Mouse (Mus musculus): Measurements from ENCODE around the gene Olfr560.

Gene Olfr560

DNA sequence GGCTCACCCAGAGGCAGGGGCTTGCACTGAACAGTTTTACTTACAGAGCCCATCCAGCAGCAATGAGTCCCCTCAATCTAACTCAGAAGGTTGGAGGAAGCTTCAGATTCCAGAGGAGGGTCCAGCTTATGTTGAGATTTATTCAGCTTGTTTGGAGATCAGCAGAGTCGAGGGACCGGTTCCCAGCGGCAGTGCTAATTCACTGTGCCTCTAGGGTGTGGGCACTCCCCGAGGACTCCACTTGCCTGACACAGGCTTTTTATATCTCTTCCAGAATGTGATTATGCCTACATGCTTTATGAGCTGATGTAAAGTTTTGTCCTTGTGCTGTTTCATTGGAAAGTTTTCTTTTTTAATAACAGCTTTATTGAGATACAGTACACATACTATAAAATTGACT is at the start of gene Olfr560, which contains the start of gene Olfr78:
Gene Olfr560 (minus strand): TSS at position 101 of the 400 bp plus-strand sequence.
Gene Olfr78 (minus strand): TSS at position 206 of the 400 bp plus-strand sequence.
- Histone ChIP-seq H3K36me3 (ENCODE audit: insufficient read depth, low read length) (no peaks in the 10 kb centered on the region), H3K4me1 (replicated peaks; ENCODE audit: low read depth, low read length) (no peaks in the 10 kb centered on the region), H3K4me3 (replicated peaks; ENCODE audit: low read length) (no peak within 1 kb of the TSS), H3K27me3 (ENCODE audit: insufficient read depth, low read length) (no peaks in the 10 kb centered on the region), H3K9me3 (ENCODE audit: low read length) (no peaks in the 10 kb centered on the region)
- TF ChIP-seq NANOG (IDR thresholded peaks at IDR 0.05; ENCODE audit: borderline replicate concordance, low read length) (no peak), CTCF (conservative IDR thresholded peaks at IDR 0.05; ENCODE audit: low read length) (no peak), POU5F1 (IDR thresholded peaks at IDR 0.05; ENCODE audit: borderline replicate concordance, low read length) (no peak)

DNA sequence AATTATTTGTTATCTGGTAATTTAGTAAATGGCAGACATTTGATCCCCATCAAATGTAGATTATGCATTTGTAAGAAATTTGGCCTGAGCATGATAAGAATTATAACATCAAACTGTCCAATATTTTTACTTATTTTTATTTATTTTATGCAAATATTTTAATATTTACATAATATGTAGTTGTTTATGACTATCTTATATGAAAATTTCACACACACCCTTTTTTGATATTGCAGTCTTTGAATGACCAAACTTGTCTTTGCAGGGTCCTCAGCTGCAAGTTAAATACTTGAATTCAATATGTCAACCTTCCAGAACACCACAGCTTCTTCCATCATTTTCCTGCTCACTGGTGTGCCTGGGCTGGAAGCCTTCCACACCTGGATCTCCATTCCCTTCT is 44.0 kb upstream of the Olfr560 start, which contains the start of gene Olfr564:
Gene Olfr564 (plus strand): TSS at position 301 of the 400 bp plus-strand sequence.
- TF ChIP-seq CTCF (conservative IDR thresholded peaks at IDR 0.05; ENCODE audit: low read length) (no peak), NANOG (IDR thresholded peaks at IDR 0.05; ENCODE audit: borderline replicate concordance, low read length) (no peak)

DNA sequence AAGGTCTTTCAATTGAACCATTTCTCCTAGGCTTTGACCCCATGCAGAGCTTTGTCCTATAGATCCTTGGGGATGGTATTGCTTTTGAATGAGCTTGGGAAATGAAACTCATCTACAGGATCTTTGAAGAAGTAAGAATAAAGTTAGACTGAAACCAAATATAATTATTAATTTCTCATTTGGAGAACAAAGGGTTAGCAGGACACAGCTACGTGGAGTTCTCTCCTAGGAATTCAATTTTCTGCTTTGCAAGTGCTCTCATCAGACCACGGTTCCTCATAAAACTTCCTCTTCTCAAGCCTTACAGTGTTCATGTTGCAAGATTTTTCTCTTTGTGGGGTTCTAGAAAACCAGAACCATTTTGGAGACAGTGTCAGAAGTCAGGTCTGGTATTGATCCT is 11.8 kb upstream of the Olfr560 start, which contains the start of gene Olfr561:
Gene Olfr561 (plus strand): TSS at position 301 of the 400 bp plus-strand sequence.
- no peaks in the 10 kb centered on the region for H3K36me3 ChIP-seq (ENCODE audit: insufficient read depth, low read length)
- H3K9me3 ChIP-seq (ENCODE audit: low read length), result no peaks in the 10 kb centered on the region
- TF ChIP-seq POU5F1 (IDR thresholded peaks at IDR 0.05; ENCODE audit: borderline replicate concordance, low read length) (no peak), NANOG (IDR thresholded peaks at IDR 0.05; ENCODE audit: borderline replicate concordance, low read length) (no peak), CTCF (conservative IDR thresholded peaks at IDR 0.05; ENCODE audit: low read length) (no peak)
- no peaks in the 10 kb centered on the region for H3K27me3 ChIP-seq (ENCODE audit: insufficient read depth, low read length)
- H3K4me1 ChIP-seq (replicated peaks; ENCODE audit: low read depth, low read length), result no peaks in the 10 kb centered on the region
- H3K4me3 ChIP-seq (replicated peaks; ENCODE audit: low read length), result no peak within 1 kb of the TSS

More for the DNA sequence above, 44.0 kb upstream of the Olfr560 start, which contains the start of gene Olfr564:
- H3K9me3 ChIP-seq (ENCODE audit: low read length), result no peaks in the 10 kb centered on the region
- no peaks in the 10 kb centered on the region for H3K27me3 ChIP-seq (ENCODE audit: insufficient read depth, low read length)
- no peaks in the 10 kb centered on the region for H3K4me1 ChIP-seq (replicated peaks; ENCODE audit: low read depth, low read length)
- H3K36me3 ChIP-seq (ENCODE audit: insufficient read depth, low read length), result no peaks in the 10 kb centered on the region
- H3K4me3 ChIP-seq (replicated peaks; ENCODE audit: low read length), result no peak within 1 kb of the TSS

DNA sequence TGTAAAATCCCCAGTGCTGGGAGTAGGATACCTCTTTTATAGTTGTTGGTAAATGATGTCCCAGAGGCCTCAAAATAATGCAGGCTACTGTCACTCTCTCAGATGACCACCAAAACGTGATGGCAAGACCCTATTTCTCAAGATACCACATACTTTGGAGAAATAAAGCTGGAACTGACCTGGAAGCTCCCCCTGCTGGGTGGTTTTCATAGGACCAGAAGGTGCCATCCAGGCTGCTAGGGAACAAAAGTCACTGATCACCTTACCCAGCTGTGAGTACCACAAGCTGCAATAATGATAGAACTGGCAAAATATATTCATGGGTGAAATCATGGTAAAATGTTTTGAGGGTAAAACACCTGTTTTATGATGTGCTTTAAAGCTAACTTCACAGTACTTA is 7.1 kb downstream of the Olfr560 start:
- no peaks in the 10 kb centered on the region for H3K36me3 ChIP-seq (ENCODE audit: insufficient read depth, low read length)
- no peak for TF ChIP-seq POU5F1 (IDR thresholded peaks at IDR 0.05; ENCODE audit: borderline replicate concordance, low read length)
- 0 out of 2 replicates have a peak, but pooled peaks have one; percentile 4 for TF ChIP-seq CTCF (conservative IDR thresholded peaks at IDR 0.05; ENCODE audit: low read length)
- no peaks in the 10 kb centered on the region for H3K4me1 ChIP-seq (replicated peaks; ENCODE audit: low read depth, low read length)
- H3K27me3 ChIP-seq (ENCODE audit: insufficient read depth, low read length), result no peaks in the 10 kb centered on the region
- H3K4me3 ChIP-seq (replicated peaks; ENCODE audit: low read length), result no peak overlapping the region
- H3K9me3 ChIP-seq (ENCODE audit: low read length), result no peaks in the 10 kb centered on the region

DNA sequence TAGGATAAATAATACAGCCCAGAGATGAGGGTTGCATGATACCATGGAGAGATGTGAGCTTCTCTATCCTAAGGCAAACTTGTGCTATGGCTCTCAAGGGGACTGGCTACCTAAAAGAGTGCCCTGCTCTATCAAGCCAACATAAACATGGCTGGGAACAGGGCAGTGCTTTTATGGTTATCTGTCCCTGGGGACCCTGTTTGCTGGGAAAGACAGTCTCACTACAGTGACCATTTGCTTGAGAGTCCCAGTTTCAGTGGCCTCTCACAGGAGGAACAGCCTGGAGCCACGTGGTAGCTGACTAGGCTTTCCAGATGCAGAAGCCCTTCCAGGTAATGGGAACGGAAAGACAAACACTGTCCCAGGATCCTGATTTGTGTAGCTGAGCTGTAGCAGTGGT is 21.5 kb downstream of the Olfr560 start:
- Histone ChIP-seq H3K4me1 (replicated peaks; ENCODE audit: low read depth, low read length) (no peaks in the 10 kb centered on the region), H3K4me3 (replicated peaks; ENCODE audit: low read length) (no peak overlapping the region), H3K9me3 (ENCODE audit: low read length) (peaks cover 10% of the 10 kb centered on the region), H3K27me3 (ENCODE audit: insufficient read depth, low read length) (no peaks in the 10 kb centered on the region), H3K36me3 (ENCODE audit: insufficient read depth, low read length) (no peaks in the 10 kb centered on the region)
- no peak for TF ChIP-seq NANOG (IDR thresholded peaks at IDR 0.05; ENCODE audit: borderline replicate concordance, low read length)
- no peak for TF ChIP-seq POU5F1 (IDR thresholded peaks at IDR 0.05; ENCODE audit: borderline replicate concordance, low read length)
- TF ChIP-seq CTCF (conservative IDR thresholded peaks at IDR 0.05; ENCODE audit: low read length), result no peak

DNA sequence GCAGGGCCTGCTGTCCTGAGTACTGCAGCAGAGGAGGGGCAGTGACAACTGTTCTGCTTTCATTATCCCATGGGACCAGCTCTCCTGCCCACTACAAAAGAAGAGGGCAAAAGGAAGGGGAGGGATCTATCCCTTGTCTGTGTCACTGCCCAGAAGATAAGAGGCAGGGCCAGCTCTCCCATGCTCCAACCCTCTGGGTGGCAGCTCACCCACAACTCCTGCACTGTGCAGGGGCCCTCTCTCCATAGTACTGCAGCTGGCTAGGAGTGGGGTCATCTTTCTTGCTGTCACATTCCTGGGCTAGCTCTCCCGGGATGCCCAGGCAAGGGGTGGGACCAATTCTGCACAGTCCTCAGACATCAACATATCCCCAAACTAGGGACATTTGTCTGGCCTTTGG is 25.4 kb downstream of the Olfr560 start:
- no peak overlapping the region for H3K4me3 ChIP-seq (replicated peaks; ENCODE audit: low read length)
- TF ChIP-seq NANOG (IDR thresholded peaks at IDR 0.05; ENCODE audit: borderline replicate concordance, low read length) (no peak), POU5F1 (IDR thresholded peaks at IDR 0.05; ENCODE audit: borderline replicate concordance, low read length) (no peak), CTCF (conservative IDR thresholded peaks at IDR 0.05; ENCODE audit: low read length) (no peak)

DNA sequence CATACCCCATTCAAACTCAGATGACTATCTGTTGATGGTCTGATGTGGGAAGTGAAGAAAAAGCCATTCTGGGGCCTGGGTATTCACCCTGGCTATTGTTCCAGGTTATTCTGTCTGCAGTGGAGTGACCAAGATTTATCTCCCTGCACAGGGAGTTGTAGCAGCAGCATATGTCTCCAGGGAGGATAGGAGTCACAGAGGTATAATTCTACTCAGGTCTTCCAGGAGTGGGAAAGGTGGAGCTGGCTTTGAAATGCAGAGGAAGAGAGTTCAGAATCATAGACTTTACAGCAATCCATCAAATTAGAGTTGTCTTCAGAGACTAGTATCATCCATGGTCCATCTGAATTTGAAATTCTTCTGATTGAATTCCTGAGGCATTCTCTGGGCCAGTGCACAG is 31.8 kb downstream of the Olfr560 start, which contains the start of gene Olfr559:
Gene Olfr559 (minus strand): TSS at position 101 of the 400 bp plus-strand sequence.
- no peaks in the 10 kb centered on the region for H3K4me1 ChIP-seq (replicated peaks; ENCODE audit: low read depth, low read length)
- H3K9me3 ChIP-seq (ENCODE audit: low read length), result no peaks in the 10 kb centered on the region
- no peaks in the 10 kb centered on the region for H3K27me3 ChIP-seq (ENCODE audit: insufficient read depth, low read length)
- no peaks in the 10 kb centered on the region for H3K36me3 ChIP-seq (ENCODE audit: insufficient read depth, low read length)
- no peak within 1 kb of the TSS for H3K4me3 ChIP-seq (replicated peaks; ENCODE audit: low read length)
- TF ChIP-seq POU5F1 (IDR thresholded peaks at IDR 0.05; ENCODE audit: borderline replicate concordance, low read length), result no peak
- TF ChIP-seq NANOG (IDR thresholded peaks at IDR 0.05; ENCODE audit: borderline replicate concordance, low read length), result no peak
- TF ChIP-seq CTCF (conservative IDR thresholded peaks at IDR 0.05; ENCODE audit: low read length), result no peak

More for the DNA sequence above, 25.4 kb downstream of the Olfr560 start:
- no peaks in the 10 kb centered on the region for H3K4me1 ChIP-seq (replicated peaks; ENCODE audit: low read depth, low read length)
- H3K36me3 ChIP-seq (ENCODE audit: insufficient read depth, low read length), result no peaks in the 10 kb centered on the region
- no peaks in the 10 kb centered on the region for H3K27me3 ChIP-seq (ENCODE audit: insufficient read depth, low read length)
- H3K9me3 ChIP-seq (ENCODE audit: low read length), result peaks cover 10% of the 10 kb centered on the region

DNA sequence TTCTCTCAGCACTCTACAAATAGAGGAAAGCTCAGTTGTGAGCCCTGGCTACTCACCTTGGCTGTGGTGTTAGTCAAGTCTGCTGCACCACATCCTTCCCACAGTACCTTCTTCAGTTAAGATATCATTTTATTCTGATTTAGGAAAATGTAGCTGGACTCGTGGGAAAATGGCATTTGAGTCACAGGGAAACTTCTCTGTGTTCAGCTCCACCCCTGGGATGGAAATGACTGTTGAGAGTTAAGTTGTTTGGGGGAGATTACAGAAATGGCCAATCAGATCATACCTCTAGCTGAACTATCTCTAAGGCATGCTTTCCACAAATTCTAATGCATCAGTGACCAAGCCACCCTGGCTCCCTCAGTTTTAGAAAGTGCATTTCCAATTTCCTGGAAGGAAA is 40.2 kb downstream of the Olfr560 start, which contains the start of gene Olfr33:
Gene Olfr33 (minus strand): TSS at position 101 of the 400 bp plus-strand sequence.
- Histone ChIP-seq H3K36me3 (ENCODE audit: insufficient read depth, low read length) (no peaks in the 10 kb centered on the region), H3K9me3 (ENCODE audit: low read length) (no peaks in the 10 kb centered on the region), H3K4me1 (replicated peaks; ENCODE audit: low read depth, low read length) (no peaks in the 10 kb centered on the region), H3K27me3 (ENCODE audit: insufficient read depth, low read length) (no peaks in the 10 kb centered on the region), H3K4me3 (replicated peaks; ENCODE audit: low read length) (no peak within 1 kb of the TSS)
- TF ChIP-seq NANOG (IDR thresholded peaks at IDR 0.05; ENCODE audit: borderline replicate concordance, low read length) (no peak), POU5F1 (IDR thresholded peaks at IDR 0.05; ENCODE audit: borderline replicate concordance, low read length) (no peak), CTCF (conservative IDR thresholded peaks at IDR 0.05; ENCODE audit: low read length) (no peak)

DNA sequence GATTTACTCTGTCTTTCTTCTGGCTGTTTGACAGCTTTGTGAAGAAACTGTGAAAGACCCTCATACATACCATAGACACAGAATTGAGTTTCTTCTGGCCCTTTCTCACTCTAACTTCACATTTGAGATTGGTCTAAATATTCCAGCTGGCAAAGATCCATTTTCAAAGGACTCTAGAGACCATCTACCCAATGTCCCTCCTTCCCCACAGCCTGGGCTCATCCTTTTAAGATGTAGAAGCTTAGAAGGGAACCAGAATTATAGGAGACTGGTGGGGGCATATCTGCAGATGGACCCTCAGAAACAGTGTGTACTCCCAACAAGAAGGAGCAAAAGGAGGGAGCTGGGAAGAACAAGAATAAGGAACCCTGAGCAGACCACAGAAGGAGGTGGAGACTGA is 57.3 kb downstream of the Olfr560 start, which contains the start of gene Olfr558:
Gene Olfr558 (plus strand): TSS at position 301 of the 400 bp plus-strand sequence.
- Histone ChIP-seq H3K27me3 (ENCODE audit: insufficient read depth, low read length) (no peaks in the 10 kb centered on the region), H3K9me3 (ENCODE audit: low read length) (no peaks in the 10 kb centered on the region), H3K36me3 (ENCODE audit: insufficient read depth, low read length) (no peaks in the 10 kb centered on the region), H3K4me1 (replicated peaks; ENCODE audit: low read depth, low read length) (no peaks in the 10 kb centered on the region), H3K4me3 (replicated peaks; ENCODE audit: low read length) (no peak within 1 kb of the TSS)
- TF ChIP-seq NANOG (IDR thresholded peaks at IDR 0.05; ENCODE audit: borderline replicate concordance, low read length), result no peak
- TF ChIP-seq POU5F1 (IDR thresholded peaks at IDR 0.05; ENCODE audit: borderline replicate concordance, low read length), result no peak
- no peak for TF ChIP-seq CTCF (conservative IDR thresholded peaks at IDR 0.05; ENCODE audit: low read length)
